Mouse (Mus musculus) frontal cortex, postnatal 25 days (tissue): Measurements from ENCODE around the gene Cd2bp2.

Experiments used
- DNase-seq, 2 experiments: peaks; one replicate each; pipeline ENCODE4 v3.0.0; 2022; ENCODE audit warnings: low spot score in 2 of 2

Cd2bp2 gene

GRCm38 (mm10) chr7:127142666-127143065, 53.2 kb downstream of the Cd2bp2 start:
- DNase-seq, result no peak

DNA sequence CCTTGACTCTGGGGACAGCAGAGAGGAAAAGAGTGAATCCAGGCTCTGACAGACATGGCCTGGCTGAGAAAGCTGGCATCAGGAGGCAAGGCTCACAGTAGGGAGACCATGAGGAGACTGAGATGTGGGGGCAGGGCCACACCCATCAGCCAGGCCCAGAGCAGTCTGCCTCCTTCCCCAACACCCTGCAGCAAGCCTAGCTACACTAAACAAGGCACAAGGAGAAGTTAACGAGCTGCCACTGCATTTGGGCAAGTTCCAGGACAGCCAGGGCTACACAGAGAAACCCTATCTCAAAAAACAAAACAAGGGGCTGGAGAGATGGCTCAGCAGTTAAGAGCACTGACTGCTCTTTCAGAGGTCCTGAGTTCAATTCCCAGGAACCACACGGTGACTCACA, 53.6 kb downstream of the Cd2bp2 start:
- no peak for DNase-seq
